Mouse (Mus musculus): Measurements from ENCODE around the gene Txndc5.

DNA sequence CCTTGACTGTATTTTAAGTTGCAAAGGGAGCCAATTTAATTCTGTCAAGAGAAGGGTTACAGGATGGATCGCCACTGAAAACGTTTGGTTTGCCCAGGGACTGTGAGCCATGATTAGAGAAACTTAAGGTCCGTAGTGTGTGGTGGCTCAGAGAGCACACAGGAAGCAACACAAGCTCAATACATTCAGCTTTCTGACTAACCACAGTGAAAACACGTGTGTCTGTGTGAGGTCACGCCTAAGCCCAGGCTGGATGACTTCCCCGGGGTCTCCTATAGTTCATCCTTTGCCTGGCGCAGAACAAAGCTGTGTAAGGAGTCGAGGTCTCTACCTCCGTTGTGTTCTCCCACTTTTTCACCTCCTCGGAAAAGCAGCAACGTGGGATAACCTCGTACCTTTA lies 27.3 kb downstream of the Txndc5 start:
- TF ChIP-seq CTCF (IDR thresholded peaks at IDR 0.05; ENCODE audit: low read depth, low read length) (no peak), POLR2A (IDR thresholded peaks at IDR 0.05; ENCODE audit: extremely low read depth, insufficient read depth, low read length) (no peak)
